Mouse (Mus musculus): ENCODE results near the gene Spindoc.

Spindoc gene

DNA sequence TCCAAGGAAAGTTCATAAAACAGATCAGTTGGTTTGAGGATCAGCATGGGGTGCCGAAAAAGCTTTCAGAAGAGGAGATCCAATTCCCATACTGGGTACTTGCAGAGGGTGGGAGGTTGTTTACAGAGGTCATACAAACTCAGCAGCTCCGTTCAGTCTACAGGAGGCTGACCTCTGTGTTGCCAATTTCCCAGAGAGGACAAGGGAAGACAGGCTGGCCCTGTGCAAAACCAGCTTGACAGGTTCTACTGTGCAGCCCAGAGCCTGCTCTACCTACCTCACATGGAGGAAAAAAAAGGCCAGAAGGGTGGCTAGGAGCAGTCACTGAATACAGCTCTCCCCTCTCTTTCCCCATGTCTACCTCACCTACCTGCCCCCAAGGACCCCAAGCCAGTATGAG is 48.7 kb downstream of the Spindoc start:
- DNase-seq = peak; percentile 62

GRCm38 (mm10) chr19:7321391-7321790 is 61.4 kb downstream of the Spindoc start:
- no peak for DNase-seq

- DNase-seq = no peak
These were observed 62.6 kb downstream of the Spindoc start for GRCm38 (mm10) chr19:7320181-7320580.

DNA sequence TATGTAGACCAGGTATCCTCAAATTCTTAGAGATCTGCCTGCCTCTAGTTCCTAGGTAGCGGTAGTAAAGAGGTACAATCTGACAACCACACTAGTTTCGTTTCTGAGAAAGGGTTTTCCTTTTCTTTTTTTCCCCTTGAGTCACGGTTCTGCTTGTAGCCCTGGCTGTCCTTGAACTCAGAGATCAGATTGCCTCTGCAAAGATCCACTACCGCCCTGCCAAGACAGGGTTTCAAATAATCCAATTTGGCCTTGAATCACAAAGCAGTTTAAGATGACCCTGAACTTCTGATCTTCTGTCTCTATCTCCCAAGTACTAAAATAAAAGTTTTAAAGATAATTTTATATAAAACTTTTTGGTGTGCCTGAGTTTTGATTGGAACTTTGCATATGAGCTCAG is 65.1 kb downstream of the Spindoc start:
- no peak for DNase-seq

- no peak for DNase-seq
These were observed 66.0 kb downstream of the Spindoc start for GRCm38 (mm10) chr19:7316822-7317221.

- DNase-seq = no peak
These were observed 67.2 kb downstream of the Spindoc start for GRCm38 (mm10) chr19:7315587-7315984.

DNA sequence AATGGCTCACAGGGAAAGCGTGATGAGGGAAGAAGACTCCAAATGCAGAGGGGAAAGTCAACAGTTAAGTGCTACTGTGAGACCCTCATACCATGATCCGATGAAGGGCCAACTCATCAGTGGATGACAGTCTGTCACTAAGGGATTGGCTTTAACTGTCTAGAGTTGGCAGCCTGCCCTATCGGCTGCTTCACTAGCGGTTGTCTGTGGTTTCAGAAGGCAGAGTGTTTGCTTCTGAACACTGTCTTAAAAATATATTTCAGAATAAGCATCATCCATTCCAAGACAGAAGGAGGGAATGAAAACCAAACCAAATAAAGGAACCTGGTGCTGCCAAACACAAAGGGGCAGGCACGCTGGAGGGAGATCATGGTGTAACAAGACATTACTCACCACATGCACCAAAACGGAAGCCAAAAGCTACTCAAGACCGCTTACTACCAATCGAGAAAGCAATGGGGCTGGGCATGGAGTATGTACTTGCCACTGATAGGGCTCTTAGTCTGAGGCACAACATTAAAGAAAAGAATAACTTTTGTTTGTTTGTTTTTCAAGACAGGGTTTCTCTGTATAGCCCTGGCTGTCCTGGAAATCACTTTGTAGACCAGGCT is 67.7 kb downstream of the Spindoc start:
- peak; percentile 59 for DNase-seq

GRCm38 (mm10) chr19:7313660-7314059 is 69.1 kb downstream of the Spindoc start:
- no peak for DNase-seq

- no peak for DNase-seq
These were observed 71.5 kb downstream of the Spindoc start for GRCm38 (mm10) chr19:7311306-7311705.

DNA sequence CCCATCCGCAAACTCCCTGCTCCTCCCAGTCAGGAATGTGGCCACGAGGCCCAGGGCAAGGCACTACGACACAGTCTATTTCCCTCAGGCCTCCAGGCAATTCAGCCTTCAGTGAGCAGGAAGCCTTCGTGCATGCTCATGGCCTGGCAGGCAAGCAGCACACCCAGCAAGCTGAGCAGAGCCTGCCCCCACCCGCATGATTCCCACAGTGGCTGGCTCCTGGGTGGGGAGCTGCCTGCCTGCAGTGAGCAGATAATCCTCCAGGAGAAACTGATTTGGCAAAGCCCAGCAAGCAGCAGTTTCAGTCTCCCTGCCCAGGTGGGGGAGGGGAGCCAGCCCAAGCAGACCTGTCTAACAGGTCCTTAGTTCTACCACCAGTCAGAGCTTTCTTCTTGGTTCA is 72.1 kb downstream of the Spindoc start:
- DNase-seq = peak; percentile 83

DNA sequence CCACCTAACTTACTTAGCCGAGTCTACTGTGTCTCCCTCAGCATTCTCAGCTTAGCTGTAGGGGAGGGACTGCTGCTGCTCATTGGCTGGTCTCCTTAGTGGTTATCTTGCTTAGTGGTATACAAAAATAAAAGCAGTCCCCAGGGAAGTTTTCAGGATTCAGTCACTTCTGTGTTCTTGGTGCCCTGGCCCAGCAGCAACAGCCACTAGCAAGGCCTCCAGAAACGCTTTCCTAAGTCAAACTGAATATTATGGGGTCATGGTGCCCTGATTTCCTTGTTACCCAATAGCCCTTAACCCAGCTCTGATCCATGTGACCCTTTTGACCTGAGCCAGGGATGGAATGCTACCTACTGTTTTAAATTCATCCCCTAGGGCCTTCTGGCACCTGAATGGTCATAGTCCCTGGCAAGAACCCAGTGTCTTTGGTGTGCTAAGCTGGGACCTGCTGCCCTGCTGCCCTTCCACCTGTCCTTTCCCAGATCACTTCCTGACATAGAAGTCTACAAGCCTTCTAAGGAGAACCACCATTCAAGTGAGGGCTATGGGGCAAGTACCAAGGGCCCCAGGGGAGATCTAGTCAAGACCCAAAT is 73.0 kb downstream of the Spindoc start:
- DNase-seq = no peak

- peak; percentile 81 for DNase-seq
These were observed 74.6 kb downstream of the Spindoc start for GRCm38 (mm10) chr19:7307995-7308770.

- peak; percentile 44 for DNase-seq
These were observed 75.8 kb downstream of the Spindoc start for GRCm38 (mm10) chr19:7306968-7307367.

- peak; percentile 59 for DNase-seq
These were observed 77.1 kb downstream of the Spindoc start for GRCm38 (mm10) chr19:7305380-7306310.

DNA sequence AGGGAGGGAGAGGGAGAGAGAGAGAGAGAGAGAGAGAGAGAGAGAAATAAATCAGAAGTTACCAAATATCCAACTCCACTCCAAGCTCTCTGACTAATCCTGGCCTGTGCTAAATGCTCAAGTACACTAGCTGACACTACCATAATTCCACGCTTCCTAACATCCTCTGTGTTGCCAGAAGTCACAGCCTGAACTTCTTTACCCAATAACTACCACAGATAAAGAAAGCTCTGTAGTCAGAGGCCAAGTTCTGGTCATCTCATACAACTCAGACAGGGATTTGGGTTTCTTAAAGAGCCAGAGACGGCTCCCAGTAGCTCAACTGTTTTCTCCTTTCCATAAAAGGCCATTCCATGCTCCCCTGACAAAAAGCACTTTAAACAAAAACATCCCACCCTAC is 78.0 kb downstream of the Spindoc start:
- no peak for DNase-seq

Measured in kidney, postnatal 10 days (tissue).